Mouse (Mus musculus) heart, adult 2 months (tissue): ENCODE measurements around the gene Saa3.

ENCODE experiments used
- EP300 ChIP-seq: fragments of 200-500 bp; IDR thresholded peaks from 2 replicates; pipeline ENCODE4 v1.6.1; 2011; ENCODE audit warnings: low read depth, low read length, control low read depth; ENCODE audit not compliant: insufficient read depth
- POLR2A ChIP-seq: fragments of 200-500 bp; IDR thresholded peaks from 2 replicates; pipeline ENCODE4 v1.6.1; 2011; ENCODE audit warnings: mild to moderate bottlenecking, low read depth, low read length, control low read depth; ENCODE audit not compliant: insufficient read depth

DNA sequence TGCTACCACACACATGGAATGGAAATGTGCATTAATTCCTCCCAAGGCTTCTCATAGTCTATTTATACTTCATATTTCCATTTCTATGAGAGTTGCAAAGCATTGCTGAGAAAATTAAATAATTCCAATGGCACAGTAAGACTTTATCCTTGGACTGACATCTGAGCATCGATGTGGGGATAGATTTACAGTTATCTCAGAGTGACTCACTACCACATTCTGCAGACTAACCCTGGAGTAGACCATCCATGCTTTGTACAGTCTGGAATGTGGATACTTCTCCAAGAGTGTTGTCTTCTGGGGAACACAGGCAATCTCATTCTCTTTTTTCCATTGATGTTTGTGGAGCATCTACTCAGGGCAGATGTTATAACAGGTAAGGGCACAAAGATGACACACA, 12.1 kb upstream of the Saa3 start:
- TF ChIP-seq POLR2A (no peak), EP300 (no peak)
